Mouse (Mus musculus) intestine, embryonic 15.5 days (tissue): ENCODE data around the gene Tnfaip1. TPM values are rescaled to one million over a fixed set of nuclear protein-coding genes. Genes with fewer than 3 reads are reported as not detected.

Experiments
- ATAC-seq: fragments of 200-750 bp; cut with Nextera tagmentation; 2 replicates; pipeline ENCODE4 v1.8.0; 2017; ENCODE audit warnings: moderate TSS enrichment, moderate library complexity
- H3K27ac ChIP-seq: fragments of 300-500 bp; sonication (generic); 2 replicates; pipeline ENCODE4 v1.5.1; 2015; ENCODE audit warnings: mild to moderate bottlenecking, inconsistent platforms
- H3K27me3 ChIP-seq: fragments of 300-500 bp; sonication (generic); replicated peaks from 2 replicates; pipeline ENCODE4 v1.6.1; 2015; ENCODE audit warnings: inconsistent platforms
- H3K36me3 ChIP-seq: fragments of 300-500 bp; sonication (generic); 2 replicates; pipeline ENCODE4 v1.6.1; 2015; ENCODE audit warnings: inconsistent platforms
- H3K4me1 ChIP-seq: fragments of 300-500 bp; sonication (generic); replicated peaks from 2 replicates; pipeline ENCODE4 v1.6.1; 2015; ENCODE audit warnings: inconsistent platforms
- H3K4me2 ChIP-seq: fragments of 300-500 bp; sonication (generic); replicated peaks from 2 replicates; pipeline ENCODE4 v1.6.1; 2015; ENCODE audit warnings: mild to moderate bottlenecking, inconsistent platforms
- H3K4me3 ChIP-seq: fragments of 300-500 bp; sonication (generic); replicated peaks from 2 replicates; pipeline ENCODE4 v1.5.1; 2015; ENCODE audit warnings: inconsistent platforms
- H3K9ac ChIP-seq: fragments of 300-500 bp; sonication (generic); 2 replicates; pipeline ENCODE4 v1.6.1; 2015; ENCODE audit warnings: inconsistent platforms
- H3K9me3 ChIP-seq: fragments of 300-500 bp; sonication (generic); 2 replicates; pipeline ENCODE4 v1.6.1; 2016; ENCODE audit warnings: inconsistent platforms
- WGBS: fragments of 180-500 bp; shearing (Covaris S2); methylation state at CpG from one replicate; pipeline ENCODE4 v1.1.7; 2015; 5-methylcytosine and 5-hydroxymethylcytosine counted together
- polyA plus RNA-seq: library from polyadenylated mRNA; unstranded; fragments of >200 nt; fragmentation: Nextera tagmentation; extraction: Ambion mirVana; gene quantifications from 2 replicates; pipeline ENCODE4 v1.2.1, GENCODE M21; 2015

Tnfaip1 gene
- polyA plus RNA-seq, 1 experiment from 2014 or later, result 81.2 TPM

DNA sequence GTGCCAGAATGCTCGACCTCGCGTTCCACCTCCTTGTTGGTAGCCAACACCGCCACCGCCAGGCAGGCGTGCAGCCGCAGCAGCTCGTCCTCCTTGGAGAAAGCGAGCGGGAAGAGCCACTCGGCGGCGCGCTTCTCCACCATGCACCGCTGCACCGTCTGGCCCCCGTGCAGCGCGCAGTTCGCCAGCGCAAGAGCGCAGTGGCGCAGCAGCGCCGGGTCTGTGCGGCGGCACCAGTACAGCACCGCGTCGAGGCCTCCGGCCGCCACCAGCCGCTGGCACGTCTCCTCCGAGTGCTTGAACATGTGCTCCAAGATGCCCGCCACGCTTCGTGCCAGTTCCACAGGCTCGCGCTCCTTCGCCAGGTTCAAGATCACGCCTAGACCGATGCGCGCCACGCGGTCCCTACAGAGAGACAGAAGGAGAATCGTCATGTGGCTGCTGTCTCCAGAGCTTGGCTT lies 45.3 kb downstream of the Tnfaip1 start:
- Histone ChIP-seq H3K4me3 (peak overlapping the region; percentile 29), H3K4me1 (peaks cover 7% of the 10 kb centered on the region), H3K27ac (no peak overlapping the region), H3K27me3 (peaks cover 59% of the 10 kb centered on the region), H3K9ac (no peak overlapping the region), H3K36me3 (no peaks in the 10 kb centered on the region), H3K9me3 (no peaks in the 10 kb centered on the region), H3K4me2 (peak overlapping the region; percentile 56)
- 6% methylated on average over 48 of the region's 48 CpGs for WGBS
- ATAC-seq, result peak; percentile 59

DNA sequence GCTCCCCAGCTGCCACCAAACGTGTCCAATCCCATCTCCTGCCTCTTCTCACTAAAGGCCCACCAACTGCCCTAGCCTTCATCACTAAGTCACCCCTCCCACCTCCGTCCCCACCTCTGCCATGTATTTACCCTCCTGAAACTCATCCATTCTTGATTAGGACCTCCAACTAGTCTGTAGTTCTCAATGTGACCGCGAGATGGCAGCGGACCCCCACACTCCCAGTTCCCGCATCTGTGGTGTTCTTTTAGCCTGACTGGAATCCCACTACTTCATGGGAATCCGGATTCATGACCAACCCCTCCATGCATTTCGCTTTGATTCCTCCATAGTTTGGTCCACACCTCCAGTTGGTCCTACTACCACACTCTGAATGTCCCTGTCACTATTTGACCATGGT lies 48.0 kb downstream of the Tnfaip1 start:
- no peaks in the 10 kb centered on the region for H3K36me3 ChIP-seq
- H3K4me3 ChIP-seq, result no peak overlapping the region
- H3K4me2 ChIP-seq, result no peak overlapping the region
- no peak overlapping the region for H3K27ac ChIP-seq
- peaks cover 54% of the 10 kb centered on the region for H3K27me3 ChIP-seq
- no peaks in the 10 kb centered on the region for H3K9me3 ChIP-seq
- no peak overlapping the region for H3K9ac ChIP-seq
- peaks cover 7% of the 10 kb centered on the region for H3K4me1 ChIP-seq
- WGBS, result 4% methylated on average over 8 of the region's 8 CpGs
- no peak for ATAC-seq

DNA sequence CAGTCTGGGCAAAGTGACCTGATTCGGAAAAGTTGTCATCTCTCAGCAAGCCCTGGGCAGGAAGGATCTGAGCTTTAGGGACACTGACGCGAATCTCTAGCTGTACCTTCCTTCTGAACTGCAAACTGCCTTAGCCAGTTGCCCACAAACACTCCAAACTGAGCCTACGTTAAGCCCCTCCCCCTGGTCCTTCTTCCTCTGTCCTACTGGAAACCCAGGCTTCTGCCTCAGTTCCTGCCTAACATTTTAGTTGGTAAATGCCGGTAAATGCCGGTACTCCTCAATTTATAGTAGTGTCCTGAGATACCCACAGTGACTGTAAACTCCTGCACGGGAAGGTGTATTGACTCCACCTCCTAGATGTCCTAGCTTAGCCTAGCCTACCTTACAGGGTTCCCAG lies 52.5 kb downstream of the Tnfaip1 start:
- 49% methylated on average over 7 of the region's 7 CpGs for WGBS
- no peaks in the 10 kb centered on the region for H3K9me3 ChIP-seq
- peaks cover 25% of the 10 kb centered on the region for H3K27me3 ChIP-seq

DNA sequence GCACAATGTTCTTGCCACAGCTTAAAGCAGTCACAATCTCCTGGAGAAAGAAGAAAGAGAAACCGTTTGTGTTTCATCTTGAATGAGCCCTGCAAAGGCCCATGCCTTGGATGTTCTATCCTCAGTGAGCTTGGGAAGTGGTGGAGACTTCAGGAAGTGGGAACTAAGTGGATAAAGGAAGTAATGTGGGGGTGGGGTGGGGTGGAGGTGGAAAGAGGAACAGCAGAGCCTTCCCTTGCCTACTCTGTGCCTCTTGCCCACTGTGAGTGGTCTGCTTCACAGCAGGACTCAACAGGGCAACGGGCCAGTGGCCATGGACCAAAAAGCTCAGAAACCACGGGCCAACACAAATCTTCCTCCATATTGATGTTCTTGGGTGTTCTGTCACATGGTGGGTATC lies 60.8 kb downstream of the Tnfaip1 start:
- no peak for ATAC-seq
- H3K4me2 ChIP-seq, result no peak overlapping the region
- no peaks in the 10 kb centered on the region for H3K9me3 ChIP-seq
- no peaks in the 10 kb centered on the region for H3K27me3 ChIP-seq
- H3K9ac ChIP-seq, result no peak overlapping the region
- 81% methylated on average over 3 of the region's 3 CpGs for WGBS
- no peaks in the 10 kb centered on the region for H3K4me1 ChIP-seq
- no peaks in the 10 kb centered on the region for H3K36me3 ChIP-seq
- H3K4me3 ChIP-seq, result no peak overlapping the region
- H3K27ac ChIP-seq, result no peak overlapping the region

More for the DNA sequence above, 52.5 kb downstream of the Tnfaip1 start:
- H3K36me3 ChIP-seq, result no peaks in the 10 kb centered on the region
- H3K4me3 ChIP-seq, result no peak overlapping the region
- no peak overlapping the region for H3K4me2 ChIP-seq
- H3K27ac ChIP-seq, result no peak overlapping the region
- no peaks in the 10 kb centered on the region for H3K4me1 ChIP-seq
- ATAC-seq, result no peak
- no peak overlapping the region for H3K9ac ChIP-seq

Other genes with a start within 250 kb of the Tnfaip1 start
- gene BC030499, start 245.5 kb downstream of the Tnfaip1 start, polyA plus RNA-seq, result 0.16 and 0.33 TPM in 2 replicates
- 26.8 and 28.3 TPM in 2 replicates for gene Spag5, start 234.8 kb downstream of the Tnfaip1 start, polyA plus RNA-seq
- 23.1 and 29.0 TPM in 2 replicates for gene Aldoc, start 213.4 kb downstream of the Tnfaip1 start, polyA plus RNA-seq
- gene Pigs, start 207.9 kb downstream of the Tnfaip1 start, polyA plus RNA-seq, result 78.6 and 85.0 TPM in 2 replicates
- 33.5 and 34.6 TPM in 2 replicates for gene Unc119, start 192.8 kb downstream of the Tnfaip1 start, polyA plus RNA-seq
- not detected in 2 replicates for gene Foxn1, start 149.8 kb downstream of the Tnfaip1 start, polyA plus RNA-seq
- 1.3 and 2.5 TPM in 2 replicates for gene Slc13a2, start 114.1 kb downstream of the Tnfaip1 start, polyA plus RNA-seq
- 12.2 and 13.3 TPM in 2 replicates for gene Slc46a1, start 70.6 kb downstream of the Tnfaip1 start, polyA plus RNA-seq
- gene Sarm1, start 38.6 kb downstream of the Tnfaip1 start, polyA plus RNA-seq, result 2.1 and 2.7 TPM in 2 replicates
- 22.4 and 34.2 TPM in 2 replicates for gene Vtn, start 37.2 kb downstream of the Tnfaip1 start, polyA plus RNA-seq
- not detected in 2 replicates for gene Sebox, start 32.9 kb downstream of the Tnfaip1 start, polyA plus RNA-seq
- gene Tmem199, start 24.2 kb downstream of the Tnfaip1 start, polyA plus RNA-seq, result 54.1 and 56.9 TPM in 2 replicates
- gene Poldip2, start 24.1 kb downstream of the Tnfaip1 start, polyA plus RNA-seq, result 147 and 149 TPM in 2 replicates
- gene Ift20, start within 50 bp of the Tnfaip1 start, polyA plus RNA-seq, result 126 and 137 TPM in 2 replicates
- 182 and 269 TPM in 2 replicates for gene Tmem97, start 14.4 kb upstream of the Tnfaip1 start, polyA plus RNA-seq
- gene Nlk, start 161.0 kb upstream of the Tnfaip1 start, polyA plus RNA-seq, result 9.9 and 10.3 TPM in 2 replicates
- 39.8 and 40.6 TPM in 2 replicates for gene Ccnq, start 215.4 kb upstream of the Tnfaip1 start, polyA plus RNA-seq